Mouse (Mus musculus) kidney, embryonic 15.5 days (tissue): ENCODE measurements at regions not wholly inside any gene's neighbourhood (a gene's known extent, or its start where the extent isn't known, plus 50 kb on each side); places are given as distances from the start of the nearest gene placed in this dataset.

Source experiments
- ATAC-seq: fragments of 200-750 bp; cut with Nextera tagmentation; replicated peaks from 2 replicates; pipeline ENCODE4 v1.8.0; 2017; ENCODE audit warnings: moderate TSS enrichment; ENCODE audit not compliant: low FRiP score
- H3K27ac ChIP-seq: fragments of 300-500 bp; sonication (generic); 2 replicates; pipeline ENCODE4 v1.5.1; 2015; ENCODE audit warnings: mild to moderate bottlenecking, inconsistent platforms
- H3K27me3 ChIP-seq: fragments of 300-500 bp; sonication (generic); 2 replicates; pipeline ENCODE4 v1.6.1; 2015; ENCODE audit warnings: inconsistent platforms
- H3K36me3 ChIP-seq: fragments of 300-500 bp; sonication (generic); 2 replicates; pipeline ENCODE4 v1.6.1; 2015; ENCODE audit warnings: inconsistent platforms
- H3K4me1 ChIP-seq: fragments of 300-500 bp; sonication (generic); 2 replicates; pipeline ENCODE4 v1.6.1; 2015; ENCODE audit warnings: inconsistent platforms
- H3K4me2 ChIP-seq: fragments of 300-500 bp; sonication (generic); 2 replicates; pipeline ENCODE4 v1.6.1; 2015; ENCODE audit warnings: moderate library complexity, mild to moderate bottlenecking, inconsistent platforms
- H3K4me3 ChIP-seq: fragments of 300-500 bp; sonication (generic); replicated peaks from 2 replicates; pipeline ENCODE4 v1.5.1; 2015; ENCODE audit warnings: mild to moderate bottlenecking, inconsistent platforms
- H3K9ac ChIP-seq: fragments of 300-500 bp; sonication (generic); 2 replicates; pipeline ENCODE4 v1.6.1; 2015; ENCODE audit warnings: mild to moderate bottlenecking, inconsistent platforms
- H3K9me3 ChIP-seq: fragments of 300-500 bp; sonication (generic); replicated peaks from 2 replicates; pipeline ENCODE4 v1.6.1; 2016; ENCODE audit warnings: inconsistent platforms
- WGBS: fragments of 180-500 bp; shearing (Covaris S2); methylation state at CpG from one replicate; pipeline ENCODE4 v1.1.7; 2015; ENCODE audit warnings: mixed read lengths; 5-methylcytosine and 5-hydroxymethylcytosine counted together

DNA sequence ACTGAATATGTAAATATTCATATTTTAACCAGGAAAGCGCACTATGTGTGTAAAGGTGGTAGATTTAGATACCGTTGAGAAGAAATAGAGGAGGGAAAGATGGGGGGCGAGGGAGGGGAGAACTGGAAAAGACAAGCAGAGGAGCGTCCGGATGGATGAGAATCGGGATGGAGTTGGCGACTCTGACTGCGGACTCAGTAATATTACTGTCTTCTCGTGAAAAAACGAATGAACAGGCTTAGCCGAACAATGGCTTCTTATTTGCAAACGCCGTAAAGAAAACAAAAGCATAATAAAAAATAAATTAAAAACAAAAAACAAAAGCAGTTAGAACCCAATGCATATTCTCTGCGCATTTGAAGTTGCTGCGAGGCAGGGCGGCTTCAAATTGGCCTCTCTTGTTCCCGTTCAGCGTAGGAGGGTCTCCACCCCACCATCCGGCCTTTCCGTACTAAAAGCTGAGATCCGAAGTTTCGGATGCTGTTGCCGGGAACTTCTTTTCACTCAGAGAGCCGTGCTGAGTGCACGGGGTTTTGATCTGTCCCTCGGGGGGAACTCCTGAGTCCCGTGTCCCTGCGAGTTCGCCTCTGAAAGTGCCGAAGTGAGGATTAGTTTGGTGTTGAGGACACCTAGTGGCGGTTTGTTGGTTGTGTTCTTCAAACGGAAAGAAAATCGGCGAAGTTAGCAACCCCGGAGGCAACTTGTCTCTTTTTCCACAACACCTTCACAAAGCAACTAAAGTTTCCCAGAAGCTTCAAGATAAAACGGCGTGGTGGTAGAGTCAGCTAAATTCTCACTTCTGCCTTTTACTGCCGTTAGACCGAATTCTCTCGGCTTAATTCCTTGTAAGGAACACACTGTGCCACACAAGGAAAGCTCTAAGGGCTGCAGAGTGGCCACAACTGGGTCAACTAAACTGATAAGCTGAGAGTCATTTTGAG is 154.7 kb upstream of the Dmrta1 start:
- peak; percentile 73 for ATAC-seq
- 1% methylated on average over 40 of the region's 40 CpGs for WGBS
- H3K4me1 ChIP-seq, result peaks cover 12% of the 10 kb centered on the region; the same call in 1 of the 2 replicates

DNA sequence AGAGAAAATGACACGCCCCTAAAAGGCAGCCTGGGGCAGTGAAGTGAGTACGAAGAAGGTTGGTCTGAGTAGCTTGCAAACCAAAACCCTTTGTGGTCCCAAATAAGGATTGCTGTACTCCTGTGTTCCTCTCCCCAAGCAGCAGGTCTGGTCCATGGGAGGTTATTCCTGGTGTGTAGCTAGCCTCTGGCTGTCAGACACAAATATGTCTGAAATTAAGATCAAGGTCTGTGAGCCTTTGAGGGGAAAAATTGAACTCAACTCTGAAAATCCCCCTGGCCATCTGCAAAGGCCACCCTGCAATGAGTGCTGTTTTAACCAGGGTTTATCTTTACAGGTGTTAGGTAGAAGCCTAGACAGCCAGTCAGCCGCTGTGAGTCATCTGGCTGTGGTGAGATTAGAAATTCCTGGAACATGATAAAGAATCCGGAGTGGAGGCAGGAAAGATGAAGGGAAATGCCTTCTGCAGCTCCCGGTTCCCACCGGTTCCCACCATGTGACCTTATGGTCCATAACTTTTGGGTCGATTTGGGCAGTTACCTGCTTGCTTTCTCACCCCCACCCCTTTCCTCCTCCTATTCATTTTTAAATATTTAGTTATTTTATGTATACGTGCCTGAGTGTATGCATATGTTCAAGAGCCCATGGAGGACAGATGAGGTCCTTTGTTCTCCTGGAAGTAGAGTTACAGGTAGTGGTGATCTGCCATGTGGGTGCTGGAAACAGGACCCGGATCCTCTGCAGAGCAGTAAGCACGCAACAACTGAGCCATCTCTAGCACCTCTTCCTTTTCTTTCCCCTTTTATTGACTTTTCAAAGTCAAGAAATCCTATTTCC is 155.6 kb upstream of the Dmrta1 start:
- ATAC-seq, result no peak
- Histone ChIP-seq H3K4me2 (peak overlapping the region; percentile 79), H3K9ac (no peak overlapping the region), H3K4me3 (peak overlapping the region; percentile 46), H3K36me3 (no peaks in the 10 kb centered on the region), H3K4me1 (peaks cover 12% of the 10 kb centered on the region; the same call in 1 of the 2 replicates), H3K27ac (no peak overlapping the region), H3K9me3 (no peaks in the 10 kb centered on the region), H3K27me3 (peaks cover 63% of the 10 kb centered on the region)
- WGBS, result 9% methylated on average over 10 of the region's 10 CpGs

More for the DNA sequence above, 154.7 kb upstream of the Dmrta1 start:
- H3K9me3 ChIP-seq, result no peaks in the 10 kb centered on the region
- peak overlapping the region; percentile 79 for H3K4me2 ChIP-seq
- no peak overlapping the region for H3K27ac ChIP-seq
- no peaks in the 10 kb centered on the region for H3K36me3 ChIP-seq
- H3K27me3 ChIP-seq, result peaks cover 59% of the 10 kb centered on the region
- peak overlapping the region; percentile 46 for H3K4me3 ChIP-seq
- H3K9ac ChIP-seq, result 0 out of 2 replicates have a peak overlapping the region, but pooled peaks have one; percentile 40

DNA sequence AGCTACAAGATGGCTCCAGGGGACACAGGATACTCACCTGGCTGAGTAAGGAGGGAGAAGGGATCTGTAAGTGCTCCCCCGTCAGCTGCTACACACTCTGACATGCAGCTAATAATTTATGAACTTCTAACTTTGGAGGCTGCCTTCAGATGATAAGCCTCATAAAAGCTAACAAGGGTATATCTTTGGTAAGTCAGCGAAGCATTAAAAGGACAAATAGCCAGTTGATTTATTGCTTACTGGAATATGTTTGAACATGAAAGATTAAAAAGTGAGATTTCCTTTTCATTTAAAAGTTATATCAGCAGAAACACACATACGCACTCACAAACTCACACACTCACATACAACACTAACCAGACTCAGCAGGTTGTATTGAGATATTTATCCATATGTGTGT is 161.2 kb upstream of the Dmrta1 start:
- Histone ChIP-seq H3K27ac (no peak overlapping the region), H3K9me3 (no peaks in the 10 kb centered on the region), H3K4me1 (no peaks in the 10 kb centered on the region), H3K9ac (no peak overlapping the region), H3K4me2 (no peak overlapping the region), H3K36me3 (no peaks in the 10 kb centered on the region), H3K4me3 (no peak overlapping the region), H3K27me3 (peaks cover 27% of the 10 kb centered on the region)
- ATAC-seq, result no peak
- 51% methylated on average over 3 of the region's 3 CpGs for WGBS

- Histone ChIP-seq H3K4me3 (no peak overlapping the region), H3K27me3 (peaks cover 13% of the 10 kb centered on the region; the same call in 1 of the 2 replicates), H3K9ac (no peak overlapping the region), H3K4me1 (no peaks in the 10 kb centered on the region), H3K9me3 (no peaks in the 10 kb centered on the region), H3K27ac (no peak overlapping the region), H3K36me3 (no peaks in the 10 kb centered on the region), H3K4me2 (no peak overlapping the region)
- ATAC-seq, result no peak
- WGBS, result 36% methylated on average over 7 of the region's 7 CpGs
Observed at GRCm38 (mm10) chr4:89515823-89516411, 163.3 kb upstream of the Dmrta1 start.

DNA sequence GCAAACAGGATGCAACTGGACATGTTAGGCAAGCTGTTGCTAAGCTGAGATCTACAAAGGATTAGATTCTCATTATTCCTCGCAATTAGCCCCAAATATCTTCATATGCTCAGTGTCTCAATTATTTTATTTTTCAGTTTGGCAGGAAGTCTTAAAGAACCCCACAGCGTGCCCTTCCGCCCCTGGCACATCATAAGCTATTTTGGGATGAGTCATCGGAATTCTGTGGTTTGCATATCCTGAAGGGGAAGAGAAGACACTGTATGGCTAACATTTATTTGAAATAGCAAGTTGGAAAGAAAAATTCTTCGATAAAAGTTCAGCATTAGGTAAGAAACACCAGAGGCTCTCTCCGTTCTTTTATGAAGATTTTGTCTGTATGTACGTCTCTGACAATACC is 164.3 kb upstream of the Dmrta1 start:
- H3K9me3 ChIP-seq, result no peaks in the 10 kb centered on the region
- 86% methylated on average over 7 of the region's 7 CpGs for WGBS
- H3K36me3 ChIP-seq, result no peaks in the 10 kb centered on the region
- no peak overlapping the region for H3K27ac ChIP-seq
- ATAC-seq, result no peak
- H3K4me1 ChIP-seq, result no peaks in the 10 kb centered on the region
- peaks cover 13% of the 10 kb centered on the region; the same call in 1 of the 2 replicates for H3K27me3 ChIP-seq
- no peak overlapping the region for H3K4me2 ChIP-seq
- H3K4me3 ChIP-seq, result no peak overlapping the region
- H3K9ac ChIP-seq, result no peak overlapping the region

DNA sequence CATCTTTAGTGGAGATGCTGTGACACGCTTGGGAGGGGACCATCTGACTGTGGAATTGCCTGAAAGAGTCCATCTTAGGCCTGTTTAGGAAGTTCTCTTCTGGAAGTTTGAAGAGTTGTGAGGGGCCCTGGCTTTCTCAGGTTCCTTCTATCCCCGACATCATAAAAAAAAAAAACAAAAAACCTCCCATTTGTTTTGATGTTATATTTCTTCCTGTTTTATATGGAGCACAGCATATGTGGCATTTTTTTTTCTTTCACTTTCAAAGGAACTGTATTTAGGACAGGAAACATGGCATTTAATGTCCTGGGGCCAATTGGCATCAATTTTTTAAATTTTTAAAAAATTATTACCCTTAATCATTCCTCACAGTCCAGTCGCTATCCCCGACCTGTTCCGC is 168.6 kb upstream of the Dmrta1 start:
- Histone ChIP-seq H3K27ac (no peak overlapping the region), H3K27me3 (no peaks in the 10 kb centered on the region), H3K9ac (no peak overlapping the region), H3K4me2 (no peak overlapping the region), H3K36me3 (no peaks in the 10 kb centered on the region), H3K9me3 (no peaks in the 10 kb centered on the region), H3K4me3 (no peak overlapping the region), H3K4me1 (peaks cover 9% of the 10 kb centered on the region)
- ATAC-seq, result no peak
- 79% methylated on average over 5 of the region's 5 CpGs for WGBS

DNA sequence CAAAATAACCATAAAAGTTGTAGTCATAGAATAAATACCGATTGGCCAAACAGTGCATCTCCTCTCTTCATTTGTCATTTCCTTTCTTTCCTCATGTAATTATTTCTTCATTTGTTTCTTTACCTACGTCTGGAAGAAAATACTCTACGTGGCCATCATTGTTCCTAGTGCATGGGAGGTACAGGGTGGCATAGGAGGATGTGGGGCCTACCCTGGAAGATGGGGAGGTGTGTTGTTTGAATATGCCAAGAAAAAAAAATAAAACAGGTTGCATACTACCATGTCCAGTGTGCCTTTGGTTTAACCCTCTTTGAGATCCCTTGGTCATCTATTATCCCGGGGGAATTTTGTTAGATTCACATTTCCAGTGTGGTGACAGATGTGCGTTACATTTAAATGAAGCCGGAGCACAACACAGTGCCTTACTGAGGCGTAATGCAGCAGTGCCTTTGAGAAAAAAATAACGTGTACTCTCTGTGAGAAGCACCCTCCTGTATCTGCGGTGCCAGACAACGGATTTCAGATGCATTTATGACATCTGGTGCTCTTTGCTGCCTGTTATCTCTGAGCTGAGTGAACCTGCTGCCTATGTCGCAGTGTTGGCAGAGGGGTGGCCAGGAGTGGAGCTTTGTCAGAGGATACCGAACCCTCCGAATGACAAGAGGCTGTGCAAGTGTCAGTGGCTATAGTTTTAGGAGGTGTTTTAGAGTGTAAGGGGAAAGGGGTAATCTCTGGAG is 169.4 kb upstream of the Dmrta1 start:
- no peak for ATAC-seq

DNA sequence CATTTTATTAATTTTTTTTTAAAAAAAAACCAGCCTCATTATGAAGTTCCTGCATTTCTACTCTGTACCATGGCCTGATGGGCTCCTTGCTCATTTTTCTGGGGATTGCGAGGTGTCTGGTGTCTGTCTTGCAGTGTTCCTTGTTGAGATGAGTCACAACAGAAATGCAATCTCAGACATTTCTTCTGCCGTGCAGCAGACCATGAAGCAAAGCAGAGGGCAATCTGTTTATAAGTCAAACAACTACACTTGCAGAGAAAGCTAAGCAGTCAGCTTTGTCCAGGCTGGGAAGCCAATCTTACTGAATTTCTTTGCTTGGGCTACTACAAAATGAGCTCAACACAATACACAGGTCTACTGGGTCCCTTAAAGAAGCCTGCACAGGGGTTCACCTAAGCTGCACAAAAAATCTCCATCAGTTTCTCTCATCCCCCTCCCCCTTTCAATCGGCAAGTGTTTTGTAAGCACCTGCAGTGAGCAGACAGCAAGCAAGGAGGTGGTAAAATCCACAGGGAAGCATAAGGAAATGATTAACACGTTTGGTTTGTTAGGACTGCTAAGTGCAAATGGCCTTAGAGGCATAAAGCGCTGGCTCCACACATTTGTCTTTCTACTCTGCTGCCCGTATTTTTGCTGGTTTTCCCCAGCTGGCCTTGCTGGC is 171.0 kb upstream of the Dmrta1 start:
- Histone ChIP-seq H3K9ac (no peak overlapping the region), H3K4me2 (peak overlapping the region; percentile 35), H3K4me1 (peaks cover 14% of the 10 kb centered on the region), H3K27ac (peak overlapping the region; percentile 59), H3K9me3 (no peaks in the 10 kb centered on the region), H3K27me3 (no peaks in the 10 kb centered on the region), H3K36me3 (no peaks in the 10 kb centered on the region), H3K4me3 (no peak overlapping the region)
- 13% methylated on average over 6 of the region's 6 CpGs for WGBS
- peak; percentile 85 for ATAC-seq

More for the DNA sequence above, 169.4 kb upstream of the Dmrta1 start:
- WGBS, result 87% methylated on average over 13 of the region's 13 CpGs
- Histone ChIP-seq H3K9ac (no peak overlapping the region), H3K36me3 (no peaks in the 10 kb centered on the region), H3K9me3 (no peaks in the 10 kb centered on the region), H3K4me1 (peaks cover 14% of the 10 kb centered on the region), H3K27ac (no peak overlapping the region), H3K4me3 (no peak overlapping the region), H3K27me3 (no peaks in the 10 kb centered on the region), H3K4me2 (no peak overlapping the region)

- no peaks in the 10 kb centered on the region for H3K27me3 ChIP-seq
- H3K9me3 ChIP-seq, result no peaks in the 10 kb centered on the region
- H3K4me3 ChIP-seq, result no peak overlapping the region
- no peak overlapping the region for H3K9ac ChIP-seq
- H3K4me1 ChIP-seq, result peaks cover 14% of the 10 kb centered on the region
- no peaks in the 10 kb centered on the region for H3K36me3 ChIP-seq
- 0 out of 2 replicates have a peak, but pooled peaks have one; percentile 15 for ATAC-seq
- no peak overlapping the region for H3K4me2 ChIP-seq
- no peak overlapping the region for H3K27ac ChIP-seq
- 6% methylated on average over 6 of the region's 6 CpGs for WGBS
Observed at GRCm38 (mm10) chr4:89505368-89505819, 173.8 kb upstream of the Dmrta1 start.

DNA sequence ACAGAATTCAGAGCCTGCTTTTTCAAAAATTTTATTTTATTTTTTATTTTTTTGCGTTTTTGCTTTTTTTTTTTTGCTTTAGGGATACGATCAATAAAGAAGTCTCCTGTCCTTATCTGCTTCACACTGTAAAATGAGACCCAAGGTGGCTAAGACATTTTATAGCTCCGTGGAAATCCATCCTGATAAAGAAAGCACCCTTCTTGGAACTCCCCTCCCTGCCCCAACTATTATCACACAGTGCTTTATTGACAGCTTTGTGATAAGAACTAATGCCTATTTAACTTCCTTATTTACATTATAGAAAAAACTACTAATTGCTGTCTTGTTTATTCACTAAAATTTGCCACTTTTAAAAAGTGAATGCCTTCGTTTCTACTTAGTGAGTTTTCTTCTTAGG is 179.0 kb upstream of the Dmrta1 start:
- H3K4me1 ChIP-seq, result 0 out of 2 replicates have a peak, but pooled peaks cover 1% of the 10 kb centered on the region
- no peak for ATAC-seq
- WGBS, result 63% methylated on average over 4 of the region's 4 CpGs
- no peaks in the 10 kb centered on the region for H3K9me3 ChIP-seq
- H3K4me2 ChIP-seq, result no peak overlapping the region
- no peaks in the 10 kb centered on the region for H3K27me3 ChIP-seq
- no peak overlapping the region for H3K9ac ChIP-seq
- H3K4me3 ChIP-seq, result no peak overlapping the region
- no peaks in the 10 kb centered on the region for H3K36me3 ChIP-seq
- no peak overlapping the region for H3K27ac ChIP-seq

GRCm38 (mm10) chr4:89490947-89491346 is 180.1 kb upstream of the Cdkn2b start:
- Histone ChIP-seq H3K27me3 (no peaks in the 10 kb centered on the region), H3K36me3 (no peaks in the 10 kb centered on the region), H3K9me3 (no peaks in the 10 kb centered on the region), H3K9ac (no peak overlapping the region), H3K4me1 (peaks cover 15% of the 10 kb centered on the region), H3K4me2 (no peak overlapping the region), H3K4me3 (no peak overlapping the region), H3K27ac (no peak overlapping the region)
- WGBS, result 89% methylated on average over 8 of the region's 8 CpGs
- no peak for ATAC-seq
